Mouse (Mus musculus): Measurements from ENCODE around the gene Orc1.

GRCm38 (mm10) chr4:108572644-108573043, 6.6 kb upstream of the Orc1 start:
- TF ChIP-seq POLR2A (IDR thresholded peaks at IDR 0.05; ENCODE audit: borderline replicate concordance, extremely low read depth, insufficient read depth, insufficient read length, poor library complexity, severe bottlenecking) (no peak), CTCF (IDR thresholded peaks at IDR 0.05; ENCODE audit: borderline replicate concordance, extremely low read depth, insufficient read depth, insufficient read length) (no peak)
